ENCODE assay signal across 25 mouse cellular contexts in genomic region chr5:88896574-88896973, GRCm38 (mm10). TPM values are rescaled to one million over a fixed set of nuclear protein-coding genes. Genes with fewer than 3 reads are reported as not detected.
DNase-seq lines count a peak whose midpoint lies in the region; ATAC-seq and TF ChIP-seq lines count a peak whose summit lies in the region.
"Had no signal": no experiment of that assay in that cellular context is flagged by ENCODE, and none has a peak within 500 bp of the region (broad histone marks: within the 10 kb centered on the region; RNA-seq: fewer than 3 reads in every experiment).

No protein-coding gene starts in this region.

- DNase-seq in forebrain, postnatal 0 days: no peak
- DNase-seq in forebrain, embryonic 11.5 days (ENCODE audit: low spot score): no peak
- DNase-seq in liver, adult 2 months (ENCODE audit: extremely low read depth, low read depth, low spot score): no peak
- no peak for DNase-seq in testis, postnatal 14 days (ENCODE audit: low spot score)
- DNase-seq in frontal cortex, postnatal 14 days (ENCODE audit: low spot score in 2 of 2): no peak
- no peak for DNase-seq in left cerebral cortex, adult 8-10 months (ENCODE audit: low spot score in 2 of 2)
- DNase-seq: adrenal gland, postnatal 25 days; cerebellum, adult 9-11 months; heart, postnatal 10 days; kidney, adult 11 months; liver, embryonic 13.5 days; lung, postnatal 14 days; midbrain, embryonic 14.5 days; right cerebral cortex, postnatal 14 days; thymus, postnatal 25 days had no signal

- peak; percentile 20; the same call in 1 of the 2 replicates for TF ChIP-seq CTCF in forebrain, postnatal 0 days (IDR thresholded peaks at IDR 0.05; ENCODE audit: low read depth)
- TF ChIP-seq CTCF in liver, adult 2 months (IDR thresholded peaks at IDR 0.05; ENCODE audit: low read depth, low read length): peak; percentile 40; the same call in 1 of the 2 replicates
- TF ChIP-seq CTCF in testis, adult 2 months (IDR thresholded peaks at IDR 0.05; ENCODE audit: control insufficient read depth, insufficient read depth, insufficient replicate concordance, low read depth, low read length): peak; percentile 64; the same call in 1 of the 2 replicates

- no peaks in the 10 kb centered on the region for H3K27me3 ChIP-seq in forebrain, postnatal 0 days (ENCODE audit: insufficient read depth, low read length)
- H3K27me3 ChIP-seq in forebrain, embryonic 11.5 days (ENCODE audit: control insufficient read depth, insufficient read depth, low read length): no peaks in the 10 kb centered on the region
- H3K27me3 ChIP-seq in liver, adult 2 months (ENCODE audit: control insufficient read depth, insufficient read depth, low read length): no peaks in the 10 kb centered on the region
- H3K27me3 ChIP-seq in liver, embryonic 12.5 days (replicated peaks): peaks cover 3% of the 10 kb centered on the region; the same call in 1 of the 2 replicates
- no peaks in the 10 kb centered on the region for H3K27me3 ChIP-seq in testis, adult 2 months (ENCODE audit: control insufficient read depth, insufficient read depth, low read length)
- H3K27me3 ChIP-seq: embryonic facial prominence, embryonic 15.5 days; heart, embryonic 12.5 days; liver, embryonic 13.5 days had no signal

- no peak for TF ChIP-seq POLR2A in liver, adult 2 months (IDR thresholded peaks at IDR 0.05; ENCODE audit: extremely low read depth, insufficient read depth, low read length)
- TF ChIP-seq POLR2A in testis, adult 2 months (IDR thresholded peaks at IDR 0.05; ENCODE audit: control insufficient read depth, low read depth, low read length): no peak

- no peaks in the 10 kb centered on the region for H3K4me1 ChIP-seq in forebrain, postnatal 0 days (ENCODE audit: insufficient read depth)
- no peaks in the 10 kb centered on the region for H3K4me1 ChIP-seq in forebrain, embryonic 11.5 days (replicated peaks; ENCODE audit: control insufficient read depth, insufficient read depth, low read length)
- no peaks in the 10 kb centered on the region for H3K4me1 ChIP-seq in liver, adult 2 months (ENCODE audit: control insufficient read depth, insufficient read depth, low read length)
- no peaks in the 10 kb centered on the region for H3K4me1 ChIP-seq in liver, embryonic 12.5 days
- H3K4me1 ChIP-seq in testis, adult 2 months (ENCODE audit: control insufficient read depth, insufficient read depth, low read length): no peaks in the 10 kb centered on the region
- H3K4me1 ChIP-seq: embryonic facial prominence, embryonic 15.5 days; heart, embryonic 12.5 days; hindbrain, embryonic 10.5 days; liver, embryonic 13.5 days had no signal

- ATAC-seq in forebrain, postnatal 0 days: no peak
- no peak for ATAC-seq in forebrain, embryonic 11.5 days (replicated peaks; ENCODE audit: low FRiP score)
- ATAC-seq in liver, embryonic 12.5 days: no peak
- ATAC-seq: hindbrain, postnatal 0 days had no signal

- peaks cover 20% of the 10 kb centered on the region; the same call in 1 of the 2 replicates for H3K79me2 ChIP-seq in liver, adult 2 months (ENCODE audit: control insufficient read depth, insufficient read depth, low read length)

- no peak overlapping the region for H3K4me3 ChIP-seq in forebrain, postnatal 0 days (ENCODE audit: low read depth, low read length)
- H3K4me3 ChIP-seq in forebrain, embryonic 11.5 days (ENCODE audit: low read depth, low read length): no peak overlapping the region
- H3K4me3 ChIP-seq in liver, adult 2 months (ENCODE audit: insufficient read depth, low read depth, low read length): no peak overlapping the region
- H3K4me3 ChIP-seq in liver, embryonic 12.5 days: no peak overlapping the region
- H3K4me3 ChIP-seq in testis, adult 2 months (ENCODE audit: control insufficient read depth, low read depth, low read length): no peak overlapping the region
- H3K4me3 ChIP-seq: embryonic facial prominence, embryonic 15.5 days; heart, embryonic 12.5 days; hindbrain, embryonic 10.5 days; liver, embryonic 13.5 days had no signal

- no peaks in the 10 kb centered on the region for H3K9me3 ChIP-seq in forebrain, postnatal 0 days (ENCODE audit: low read length)
- H3K9me3 ChIP-seq in forebrain, embryonic 11.5 days (ENCODE audit: control insufficient read depth, low read length): no peaks in the 10 kb centered on the region; the same call in 1 of the 2 replicates
- H3K9me3 ChIP-seq in liver, embryonic 12.5 days (replicated peaks): peaks cover 3% of the 10 kb centered on the region; the same call in 1 of the 2 replicates
- H3K9me3 ChIP-seq: embryonic facial prominence, embryonic 15.5 days had no signal

- H3K27ac ChIP-seq in forebrain, postnatal 0 days (ENCODE audit: low read depth, low read length): no peak overlapping the region
- no peak overlapping the region for H3K27ac ChIP-seq in forebrain, embryonic 11.5 days (ENCODE audit: low read depth, low read length)
- no peak overlapping the region for H3K27ac ChIP-seq in liver, adult 2 months (replicated peaks; ENCODE audit: insufficient read depth, low read depth, low read length)
- H3K27ac ChIP-seq in liver, embryonic 12.5 days: no peak overlapping the region
- H3K27ac ChIP-seq in testis, adult 2 months (ENCODE audit: control insufficient read depth, insufficient read depth, low read depth, low read length): no peak overlapping the region
- H3K27ac ChIP-seq: embryonic facial prominence, embryonic 15.5 days; hindbrain, embryonic 10.5 days; hindbrain, postnatal 0 days; liver, embryonic 13.5 days had no signal

- no peak overlapping the region for H3K9ac ChIP-seq in forebrain, postnatal 0 days
- no peak overlapping the region for H3K9ac ChIP-seq in forebrain, embryonic 11.5 days (ENCODE audit: low read length)
- H3K9ac ChIP-seq in liver, adult 2 months (ENCODE audit: low read depth, low read length): no peak overlapping the region
- no peak overlapping the region for H3K9ac ChIP-seq in liver, embryonic 12.5 days
- H3K9ac ChIP-seq: embryonic facial prominence, embryonic 15.5 days; heart, embryonic 12.5 days; liver, embryonic 13.5 days had no signal

- no peaks in the 10 kb centered on the region for H3K36me3 ChIP-seq in forebrain, postnatal 0 days (ENCODE audit: insufficient read depth)
- no peaks in the 10 kb centered on the region for H3K36me3 ChIP-seq in forebrain, embryonic 11.5 days (ENCODE audit: control insufficient read depth, insufficient read depth, low read length)
- no peaks in the 10 kb centered on the region; the same call in 1 of the 2 replicates for H3K36me3 ChIP-seq in liver, adult 2 months (ENCODE audit: control insufficient read depth, insufficient read depth, low read length)
- no peaks in the 10 kb centered on the region for H3K36me3 ChIP-seq in liver, embryonic 12.5 days
- H3K36me3 ChIP-seq in testis, adult 2 months (ENCODE audit: control insufficient read depth, insufficient read depth, low read length): no peaks in the 10 kb centered on the region
- H3K36me3 ChIP-seq: embryonic facial prominence, embryonic 15.5 days; G1E; heart, embryonic 12.5 days; hindbrain, embryonic 10.5 days; liver, embryonic 13.5 days had no signal

- 92% methylated on average over 6 of the region's 6 CpGs for WGBS in forebrain, postnatal 0 days
- WGBS in forebrain, embryonic 11.5 days: 89% methylated on average over 6 of the region's 6 CpGs
- 98% methylated on average over 6 of the region's 6 CpGs for WGBS in liver, adult 2 months
- WGBS in liver, embryonic 12.5 days (ENCODE audit: insufficient replicate concordance): 70% methylated on average over 6 of the region's 6 CpGs

- H3K4me2 ChIP-seq in forebrain, postnatal 0 days (ENCODE audit: low read depth): no peak overlapping the region
- H3K4me2 ChIP-seq in forebrain, embryonic 11.5 days (ENCODE audit: low read depth, low read length, severe bottlenecking): no peak overlapping the region
- H3K4me2 ChIP-seq in liver, embryonic 12.5 days: no peak overlapping the region
- H3K4me2 ChIP-seq: embryonic facial prominence, embryonic 15.5 days; heart, embryonic 12.5 days; liver, embryonic 13.5 days had no signal

RNA-seq across cellular contexts. Expression of gene Slc4a4, which starts 10.0 kb away (rescaled TPM):
- 24.5 and 34.7 TPM in 2 replicates for total RNA-seq in forebrain, postnatal 0 days (2014; rRNA removed)
- polyA plus RNA-seq in forebrain, postnatal 0 days (2015; fragmentation: Nextera tagmentation; extraction: Ambion mirVana): 3.7 and 11.8 TPM in 2 replicates
- 3.0 and 3.1 TPM in 2 replicates for polyA plus RNA-seq in forebrain, embryonic 11.5 days (2014; fragmentation: Nextera tagmentation; extraction: Ambion mirVana)
- total RNA-seq in liver, adult 2 months (2014; rRNA removed): 30.2 and 33.4 TPM in 2 replicates
- 12.0 and 15.9 TPM in 2 replicates for polyA plus RNA-seq in liver, adult 2 months (2012; rRNA removed)
- 1.4 and 1.6 TPM in 2 replicates for polyA plus RNA-seq in liver, embryonic 12.5 days (2016; fragmentation: Nextera tagmentation; extraction: Ambion mirVana)
- 0.38 and 0.47 TPM in 2 replicates for polyA plus RNA-seq in testis, adult 2 months (2012; rRNA removed)
- 100 to 1,000 TPM; 144 to 154 (median 151) TPM for total RNA-seq in left cerebral cortex, adult 8-10 months (2022)
- total RNA-seq: common myeloid progenitor, adult 5-6 weeks; granulocyte monocyte progenitor cell, adult 5-6 weeks; megakaryocyte-erythroid progenitor cell, adult 5-6 weeks had no signal
- polyA plus RNA-seq: G1E had no signal
